In genomic region chr1:176994707-176995418, GRCm38 (mm10) we compare ENCODE assay signal across 9 mouse cellular contexts.
DNase-seq lines count a peak whose midpoint lies in the region; ATAC-seq and TF ChIP-seq lines count a peak whose summit lies in the region.
"Had no signal": no experiment of that assay in that cellular context is flagged by ENCODE, and none has a peak within 500 bp of the region (broad histone marks: within the 10 kb centered on the region; RNA-seq: fewer than 3 reads in every experiment).

No protein-coding gene starts in this region.

- dilution Hi-C loops in CH12.LX (cut with MboI; ENCODE audit: extremely low pct_ligation_motif_present, extremely low pct_unique_long_range_greater_than_20kb, low sequenced_read_pairs), result no loop called here

- TF ChIP-seq POLR2A in CH12.LX (IDR thresholded peaks at IDR 0.05; ENCODE audit: low read depth, low read length), result no peak

- peak overlapping the region; percentile 29; the same call in 1 of the 2 replicates for H3K9ac ChIP-seq in CH12.LX (ENCODE audit: insufficient read depth, low read depth)
- H3K9ac ChIP-seq: kidney, embryonic 15.5 days had no signal

- H3K4me3 ChIP-seq in CH12.LX (replicated peaks in 1 of 3; ENCODE audit: low read depth in 2 of 3, low read length in 2 of 3, poor library complexity in 1 of 3), result no peak overlapping the region
- no peak overlapping the region for H3K4me3 ChIP-seq in midbrain, embryonic 10.5 days
- H3K4me3 ChIP-seq: kidney, embryonic 15.5 days had no signal

- no peak overlapping the region for H3K27ac ChIP-seq in CH12.LX (ENCODE audit: insufficient read depth, low read depth)
- peak overlapping the region; percentile 95 for H3K27ac ChIP-seq in midbrain, embryonic 10.5 days (replicated peaks)
- H3K27ac ChIP-seq: kidney, embryonic 15.5 days had no signal

- H3K4me2 ChIP-seq in CH12.LX (ENCODE audit: insufficient read depth, low read depth, poor library complexity, severe bottlenecking), result peak overlapping the region; percentile 53
- H3K4me2 ChIP-seq: kidney, embryonic 15.5 days had no signal

- H3K9me3 ChIP-seq in CH12.LX (replicated peaks; ENCODE audit: low read length), result no peaks in the 10 kb centered on the region
- H3K9me3 ChIP-seq in midbrain, embryonic 10.5 days (replicated peaks), result no peaks in the 10 kb centered on the region
- H3K9me3 ChIP-seq: kidney, embryonic 15.5 days had no signal

- no peaks in the 10 kb centered on the region for H3K79me2 ChIP-seq in CH12.LX (replicated peaks; ENCODE audit: control insufficient read depth, extremely low read depth, insufficient read depth, poor library complexity, severe bottlenecking)

- peaks cover 2 to 14% of the 10 kb centered on the region in 2 experiments for H3K36me3 ChIP-seq in CH12.LX (replicated peaks in 1 of 2; ENCODE audit: control insufficient read depth in 1 of 2, insufficient read depth in 1 of 2, low read length in 1 of 2)
- H3K36me3 ChIP-seq in midbrain, embryonic 10.5 days, result no peaks in the 10 kb centered on the region
- H3K36me3 ChIP-seq: kidney, embryonic 15.5 days had no signal

- peaks cover 20 to 66% of the 10 kb centered on the region in 2 experiments for H3K4me1 ChIP-seq in CH12.LX (ENCODE audit: control insufficient read depth in 1 of 2, insufficient read depth in 2 of 2)
- H3K4me1 ChIP-seq in midbrain, embryonic 10.5 days, result peaks cover 87% of the 10 kb centered on the region

- DNase-seq in CH12.LX (ENCODE audit: extremely low read depth), result no peak
- peak; percentile 84 for DNase-seq in brain, adult 2 months (ENCODE audit: low read depth, low spot score)
- DNase-seq in forelimb bud, embryonic 11.5 days (ENCODE audit: low read depth, low spot score), result peak; percentile 63
- DNase-seq in midbrain, embryonic 10.5 days (ENCODE audit: low spot score), result peak; percentile 49
- no peak for DNase-seq in testis, postnatal 10 days (ENCODE audit: low spot score)
- DNase-seq in kidney, adult 8-10 months, result no peak

- no peak for ATAC-seq in granulocyte monocyte progenitor cell, adult 5-6 weeks (replicated peaks; ENCODE audit: poor library complexity, severe bottlenecking)

- TF ChIP-seq EP300 in CH12.LX (IDR thresholded peaks at IDR 0.05; ENCODE audit: low read length), result peak; percentile 35; the same call in 1 of the 2 replicates

- no peaks in the 10 kb centered on the region for H3K27me3 ChIP-seq in CH12.LX (replicated peaks)
- no peaks in the 10 kb centered on the region for H3K27me3 ChIP-seq in midbrain, embryonic 10.5 days (ENCODE audit: low read depth, poor library complexity, severe bottlenecking)
- H3K27me3 ChIP-seq: kidney, embryonic 15.5 days; Patski had no signal

- TF ChIP-seq RAD21 in CH12.LX (IDR thresholded peaks at IDR 0.05; ENCODE audit: low read depth, low read length), result no peak

- TF ChIP-seq CTCF in CH12.LX (conservative IDR thresholded peaks at IDR 0.05 in 1 of 2, IDR thresholded peaks at IDR 0.05 in 1 of 2; ENCODE audit: low read depth in 2 of 2, low read length in 2 of 2), result no peak

- 37% methylated on average over 11 of the region's 11 CpGs for WGBS in midbrain, embryonic 10.5 days

- in situ Hi-C loops in CH12.LX (cut with MboI; ENCODE audit: low pct_ligation_motif_present, low pct_unique_long_range_greater_than_20kb, low sequenced_read_pairs), result no loop called here

TF ChIP-seq in CH12.LX, 34 proteins besides CTCF, POLR2A, EP300 and RAD21:
- TF ChIP-seq SMC3 (IDR thresholded peaks at IDR 0.05; ENCODE audit: low read depth, low read length) (no peak), NRF1 (IDR thresholded peaks at IDR 0.05; ENCODE audit: low read depth, low read length) (no peak), TBP (conservative IDR thresholded peaks at IDR 0.05; ENCODE audit: low read depth, low read length) (0 out of 2 replicates have a peak, but pooled peaks have one; percentile 4), MYC (IDR thresholded peaks at IDR 0.05; ENCODE audit: low read depth, low read length) (no peak), ZC3H11A (IDR thresholded peaks at IDR 0.05; ENCODE audit: low read depth, low read length) (no peak), MAZ (IDR thresholded peaks at IDR 0.05; ENCODE audit: low read depth, low read length) (no peak), MXI1 (IDR thresholded peaks at IDR 0.05; ENCODE audit: low read depth, low read length) (no peak), HCFC1 (IDR thresholded peaks at IDR 0.05; ENCODE audit: low read depth, low read length) (no peak), ELF1 (IDR thresholded peaks at IDR 0.05; ENCODE audit: low read depth, low read length) (no peak), MAX (IDR thresholded peaks at IDR 0.05; ENCODE audit: low read length) (no peak), PAX5 (IDR thresholded peaks at IDR 0.05; ENCODE audit: low read length) (no peak), TCF12 (IDR thresholded peaks at IDR 0.05; ENCODE audit: low read depth, low read length) (peak; percentile 18; the same call in 1 of the 2 replicates), IRF4 (IDR thresholded peaks at IDR 0.05; ENCODE audit: low read depth, low read length) (no peak), MEF2A (IDR thresholded peaks at IDR 0.05; ENCODE audit: borderline replicate concordance, low read depth, low read length) (no peak), SIN3A (IDR thresholded peaks at IDR 0.05; ENCODE audit: low read length) (no peak)

Comparison
In these comparisons a context has a peak if more than half of its experiments do, and no peak if none do; other contexts are left out.
1. DNase-seq: peak in brain, adult 2 months (single experiment), forelimb bud, embryonic 11.5 days (single experiment) and midbrain, embryonic 10.5 days (single experiment); none in CH12.LX (single experiment), testis, postnatal 10 days (single experiment) and kidney, adult 8-10 months (0 of 2).